Mouse (Mus musculus) left cerebral cortex, adult 9 months (tissue): ENCODE data around the gene F830045P16Rik.

Experiments
- DNase-seq, 2 experiments: peaks; one replicate each; pipeline ENCODE4 v3.0.0; 2022; ENCODE audit warnings: low spot score in 2 of 2

F830045P16Rik gene

DNA sequence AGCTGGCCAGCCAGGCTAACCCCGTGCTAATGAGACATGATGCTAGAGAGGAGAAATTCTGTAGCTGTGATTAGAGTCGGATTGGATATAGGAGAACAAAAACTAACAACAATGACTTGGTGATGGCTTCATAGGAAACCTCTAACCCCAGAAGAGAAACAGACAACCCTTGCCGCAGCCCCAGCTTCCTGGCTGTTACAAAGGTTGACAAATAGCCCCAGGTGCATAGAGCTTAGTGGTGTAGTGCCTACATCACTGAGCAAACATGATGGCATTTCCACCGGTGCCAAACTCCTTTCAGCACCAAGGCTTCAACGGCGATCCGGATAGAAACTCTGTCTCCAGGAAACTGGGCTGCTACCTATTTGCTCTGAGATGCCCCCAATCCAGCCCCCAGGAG, 9.2 kb upstream of the F830045P16Rik start:
- no peak for DNase-seq

DNA sequence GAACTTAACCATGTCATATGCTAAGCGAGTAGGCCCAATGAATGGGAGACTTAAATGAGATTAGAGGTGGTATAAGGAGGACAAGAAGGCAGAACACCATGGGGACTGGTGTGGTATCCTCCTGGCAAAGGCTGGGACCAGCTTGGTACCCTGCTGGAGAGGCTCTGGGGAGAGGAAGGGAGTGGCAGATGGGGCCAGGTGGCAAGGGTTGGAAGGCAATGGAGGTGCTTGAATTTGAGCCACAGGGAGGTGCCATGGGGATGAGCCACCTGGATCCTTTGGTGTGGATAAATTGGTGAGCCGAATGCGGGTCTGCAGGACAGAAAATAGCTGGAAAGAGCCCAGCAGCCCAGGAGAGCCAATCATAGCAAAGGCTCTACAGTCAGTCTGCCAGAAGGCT, 8.5 kb upstream of the F830045P16Rik start:
- no peak for DNase-seq

DNA sequence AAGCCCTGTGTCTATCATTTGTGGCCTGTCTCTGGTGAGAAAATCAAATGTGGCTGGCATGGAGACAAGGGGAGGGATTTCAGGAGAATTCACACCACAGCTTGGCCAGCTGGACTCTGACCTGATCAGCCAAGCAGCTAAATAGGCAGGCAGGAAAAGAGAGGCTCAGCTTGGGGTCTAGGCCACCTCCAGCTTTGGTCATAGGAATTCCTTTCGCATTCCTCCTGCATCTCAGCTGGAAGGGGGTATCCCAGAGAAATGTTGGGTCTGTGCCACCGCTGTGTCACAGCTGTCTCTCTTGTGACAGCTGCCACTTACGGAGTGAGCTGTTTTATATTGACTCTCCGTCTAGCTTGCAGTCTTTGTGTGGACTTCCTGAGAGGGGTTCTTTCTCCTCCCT, 8.0 kb upstream of the F830045P16Rik start:
- no peak for DNase-seq

DNA sequence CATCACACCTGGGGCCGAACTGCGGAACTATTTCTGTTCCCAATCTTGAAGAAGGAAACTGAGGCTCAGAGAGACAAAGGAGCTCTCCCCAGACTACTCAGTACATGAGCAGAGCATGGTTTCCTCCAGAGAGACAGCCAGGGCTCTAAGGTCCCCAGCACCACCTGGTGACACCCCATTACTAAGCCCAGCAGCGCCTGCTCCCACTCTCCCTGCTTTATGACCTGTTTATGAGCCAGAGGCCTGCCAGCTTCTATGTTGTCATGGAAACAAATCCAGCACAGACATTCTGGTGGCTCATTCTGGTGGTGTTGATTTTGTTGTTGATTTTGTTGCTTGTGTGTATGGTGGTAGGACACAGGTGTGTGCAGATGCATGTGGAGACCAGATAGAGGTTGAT, 3.6 kb upstream of the F830045P16Rik start:
- DNase-seq, result no peak

DNA sequence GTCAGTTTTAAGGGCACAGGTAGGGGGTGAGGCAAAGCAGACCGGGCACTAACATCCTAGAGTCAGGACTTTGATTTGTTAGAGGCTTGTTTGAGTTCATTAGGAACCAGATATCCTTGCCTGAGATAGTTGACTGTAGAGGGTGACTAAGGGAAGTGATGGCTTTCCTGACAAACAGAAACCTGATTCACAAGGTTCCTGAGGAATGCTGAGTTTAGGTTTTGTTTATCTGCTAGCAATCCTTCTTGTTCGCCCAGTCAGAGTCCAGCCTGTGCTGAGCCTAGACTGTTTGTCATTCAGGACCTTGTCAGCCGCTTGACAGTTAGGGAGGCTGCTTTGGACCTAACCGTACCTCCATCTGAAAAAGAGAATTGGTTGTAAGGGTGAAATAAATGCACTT, 2.8 kb upstream of the F830045P16Rik start:
- no peak for DNase-seq

DNA sequence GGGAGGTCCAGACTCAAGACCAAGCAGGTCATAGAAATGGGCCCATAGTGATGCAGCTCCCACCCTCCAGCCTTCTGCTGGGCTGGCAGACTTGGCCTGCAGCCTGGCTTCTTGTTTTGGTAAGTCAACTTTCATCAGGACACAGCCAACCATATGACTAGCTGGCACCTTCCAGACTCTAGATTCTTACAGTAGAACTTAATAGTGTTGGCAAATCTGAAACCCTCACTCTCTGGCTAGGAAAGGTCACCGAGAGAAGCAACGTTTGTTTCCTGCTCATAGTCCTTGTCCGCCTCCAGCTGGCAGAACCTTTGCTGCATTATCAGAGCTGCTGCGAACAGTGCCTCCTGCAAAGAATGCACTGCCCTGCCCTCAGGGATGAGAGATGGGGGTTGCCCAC, 1.5 kb upstream of the F830045P16Rik start:
- no peak for DNase-seq

DNA sequence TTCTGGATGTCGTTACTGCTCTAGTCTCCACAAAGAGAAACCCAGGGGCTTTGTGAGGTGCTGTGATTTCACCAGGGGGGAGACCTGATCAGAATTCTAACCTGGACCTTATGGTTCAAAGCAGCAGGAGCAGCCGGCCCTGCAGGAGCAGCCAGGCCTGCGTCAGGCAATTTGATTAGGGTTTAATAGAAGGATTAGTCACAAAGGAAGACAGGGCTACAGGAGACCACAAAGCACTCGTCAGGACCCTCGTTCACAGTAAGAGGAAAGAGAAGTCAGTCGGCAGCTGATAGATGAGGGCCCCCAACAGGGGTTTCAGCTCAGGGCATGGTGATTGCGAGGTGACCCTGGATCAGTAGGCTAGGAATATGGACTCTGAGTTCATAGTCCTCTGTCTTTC, 958 bp upstream of the F830045P16Rik start:
- DNase-seq, result no peak

DNA sequence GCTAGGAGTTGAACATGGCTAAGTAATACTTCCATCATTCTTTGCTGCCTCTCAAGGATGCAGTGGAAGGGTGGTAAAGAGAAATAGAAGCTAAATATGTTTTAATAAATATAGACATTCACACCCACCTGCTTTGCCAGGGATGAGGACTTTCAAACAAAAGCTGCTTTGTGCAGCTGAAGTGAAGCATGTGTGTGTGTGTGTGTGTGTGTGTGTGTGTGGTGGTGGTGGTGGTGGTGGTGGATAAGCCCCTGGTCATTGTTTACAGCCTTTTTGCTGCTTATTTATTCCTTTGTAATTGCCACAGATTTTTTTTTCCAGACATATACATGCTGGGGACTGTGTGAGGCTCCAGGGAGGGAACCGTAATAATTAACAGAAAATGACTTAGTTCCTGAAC, 524 bp upstream of the F830045P16Rik start:
- DNase-seq, result no peak

DNA sequence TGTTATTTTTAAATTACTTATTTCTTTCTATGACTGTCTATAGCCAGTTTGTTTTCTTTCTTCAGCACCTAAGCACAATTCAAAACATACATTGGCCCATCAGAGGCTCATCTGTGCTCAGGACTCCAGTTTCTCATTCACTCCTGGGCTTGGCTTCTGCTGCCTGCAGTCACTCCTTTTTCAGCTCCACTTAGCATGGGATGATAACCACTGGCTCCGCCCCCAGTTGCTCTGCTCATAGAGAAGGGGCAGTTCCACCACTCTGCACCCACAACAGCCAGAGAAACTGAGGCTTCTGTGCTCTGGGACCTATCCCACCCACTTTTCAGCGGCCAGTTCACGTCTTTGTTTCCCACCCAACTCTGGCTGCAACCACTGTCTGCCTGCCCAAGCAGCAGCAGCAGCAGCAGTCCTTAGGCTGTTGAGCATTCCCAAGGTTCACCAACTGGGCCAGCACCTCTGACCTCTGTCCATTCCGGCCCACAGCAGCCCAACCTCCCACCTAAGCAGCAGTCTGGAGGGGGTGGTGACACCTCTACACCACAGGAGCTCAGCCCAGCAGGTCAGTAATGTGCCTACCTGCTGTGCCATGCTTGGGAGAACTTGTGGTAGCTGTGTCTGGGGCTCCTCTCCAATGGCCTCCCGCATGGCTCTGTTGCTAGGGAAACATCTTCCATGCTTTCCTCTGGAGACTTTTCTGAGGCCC, 1.4 kb downstream of the F830045P16Rik start:
- no peak for DNase-seq

DNA sequence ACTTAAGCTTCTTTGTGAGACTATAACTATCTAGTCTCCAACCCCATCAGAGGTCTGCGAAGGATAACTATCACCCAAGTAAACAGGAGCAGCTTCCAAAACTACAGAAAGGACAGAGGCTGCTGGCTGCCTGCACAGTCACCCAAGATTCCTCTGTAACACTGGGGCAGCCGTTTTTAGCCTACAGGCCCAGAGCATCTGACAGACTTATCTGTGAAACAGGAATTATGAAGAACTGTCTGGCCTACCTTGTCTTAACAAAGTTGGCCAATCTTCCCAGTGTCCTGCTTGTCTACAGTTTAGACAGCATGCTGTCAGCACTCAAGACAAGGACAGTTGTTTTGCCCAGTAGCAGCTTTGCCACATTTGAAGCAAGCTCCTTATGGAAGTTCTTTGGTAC, 4.5 kb downstream of the F830045P16Rik start:
- DNase-seq, result no peak

DNA sequence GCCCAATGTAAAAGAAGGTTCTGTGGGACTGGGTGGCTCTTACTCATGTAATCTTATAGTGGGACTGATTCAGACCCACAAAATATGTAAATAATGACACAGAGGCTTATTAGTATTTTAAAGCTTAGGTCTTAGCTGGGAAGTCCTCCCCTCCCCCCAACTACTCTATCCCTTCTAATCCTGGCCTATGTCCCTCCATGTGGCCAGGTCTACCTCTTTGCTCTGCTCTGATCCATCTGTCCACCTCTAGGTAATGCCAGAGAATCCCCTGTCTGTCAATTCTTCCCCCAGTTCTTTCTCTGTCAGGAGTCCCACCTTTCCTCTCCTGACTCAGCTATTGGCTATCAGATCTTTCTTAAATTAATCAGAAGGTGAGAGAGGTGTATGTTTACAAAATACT, 5.3 kb downstream of the F830045P16Rik start:
- no peak for DNase-seq

DNA sequence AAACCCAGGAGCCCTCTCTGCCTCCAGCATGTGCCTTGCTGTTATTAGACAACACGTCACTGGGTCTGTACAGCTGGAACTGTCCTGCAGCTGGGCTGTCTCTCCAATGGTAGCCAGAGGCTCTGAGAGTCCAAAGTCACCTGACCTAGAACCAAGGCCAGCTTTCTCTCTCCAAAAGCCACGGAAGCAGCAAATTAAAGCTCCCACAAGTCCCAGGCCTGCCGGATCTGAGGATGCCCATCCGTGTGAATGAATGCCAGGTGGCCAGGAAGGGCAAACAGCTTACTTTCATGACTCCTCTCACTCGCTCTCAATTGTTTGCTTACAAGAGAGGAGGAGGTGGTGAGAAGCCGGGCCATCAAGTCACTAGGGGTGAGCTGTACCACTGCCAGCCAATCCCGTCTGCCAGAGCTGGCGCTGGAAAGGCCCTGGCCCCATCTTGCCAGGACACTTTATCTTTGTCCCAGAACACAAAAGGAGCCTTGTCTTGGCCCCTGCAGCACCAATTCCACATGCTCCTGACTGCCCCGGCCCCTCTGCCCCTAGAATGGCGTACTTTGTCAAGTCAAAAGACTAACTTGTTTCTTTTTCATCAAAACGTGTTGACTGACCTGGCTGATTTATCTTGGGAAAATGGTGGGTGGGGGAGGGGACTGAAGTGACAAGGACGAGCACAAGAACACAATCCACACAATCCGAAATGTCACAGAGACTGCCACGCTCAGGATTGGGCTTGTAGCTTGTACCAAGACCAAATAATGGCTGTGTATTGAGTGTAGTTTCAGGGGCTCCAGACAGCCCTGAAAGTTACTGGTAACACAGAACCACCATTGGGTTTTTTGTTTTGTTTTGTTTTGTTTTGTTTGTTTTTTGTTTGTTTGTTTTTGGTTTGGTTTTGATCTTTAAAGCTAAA, 6.8 kb downstream of the F830045P16Rik start:
- peak in 1 of 2 experiments; percentile 55 for DNase-seq

DNA sequence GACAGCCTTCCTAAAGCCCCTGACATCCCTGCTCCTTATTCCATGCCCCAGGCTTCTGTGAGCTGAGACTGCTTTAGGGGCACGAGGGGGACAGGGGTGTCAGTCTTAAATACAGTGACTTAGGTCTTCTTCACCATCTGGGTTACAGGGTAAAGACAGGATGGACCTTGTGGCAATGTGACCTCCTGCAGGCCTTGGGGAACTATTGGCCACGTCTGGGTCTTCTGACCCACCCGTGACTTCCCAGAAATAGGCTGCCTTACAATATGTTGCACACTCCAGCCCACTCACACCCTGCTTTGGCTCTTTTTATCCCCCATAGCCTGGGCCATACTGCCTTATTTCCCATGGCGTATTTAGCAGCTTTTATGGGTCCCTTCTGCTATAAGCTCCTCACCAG, 8.5 kb downstream of the F830045P16Rik start:
- no peak for DNase-seq

DNA sequence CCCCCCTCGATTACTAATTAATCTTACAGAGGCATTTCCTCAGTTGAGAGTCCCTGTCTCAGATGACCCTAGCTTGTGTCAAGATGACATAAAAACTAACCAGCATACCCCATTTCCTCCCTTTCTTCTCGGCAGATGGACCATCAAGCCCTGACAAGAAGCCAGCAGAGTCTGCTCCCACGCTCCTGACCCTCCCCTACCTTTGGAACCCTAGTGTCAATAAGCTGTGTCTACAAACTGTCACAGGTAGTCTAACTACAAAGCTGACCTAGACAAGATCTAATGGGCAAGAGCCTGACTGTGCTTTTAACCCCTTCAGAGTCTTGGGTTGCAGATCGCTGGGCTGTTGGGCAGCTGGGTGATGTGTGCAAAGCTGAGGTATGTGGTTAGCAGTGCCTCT, 10.1 kb downstream of the F830045P16Rik start:
- no peak for DNase-seq

DNA sequence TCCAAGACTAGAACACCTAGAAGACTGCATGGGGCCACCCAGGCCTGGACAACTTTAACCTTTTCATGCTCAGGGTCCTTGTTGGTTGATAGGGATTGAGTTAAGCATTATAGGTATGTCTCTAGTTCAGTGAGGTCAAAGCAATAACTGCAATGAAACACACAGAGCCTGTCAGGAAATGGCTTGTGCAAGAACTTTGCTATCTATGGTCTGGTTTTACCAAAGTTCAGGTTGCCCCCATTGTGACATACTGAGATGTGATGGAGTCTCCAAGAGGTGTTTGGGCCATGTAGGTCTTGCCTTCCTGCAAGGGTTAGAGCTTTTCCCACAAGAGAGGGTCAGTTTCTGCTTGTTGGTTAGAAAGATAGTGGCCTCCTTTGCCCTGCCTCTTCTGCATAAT, 10.8 kb downstream of the F830045P16Rik start:
- no peak for DNase-seq

DNA sequence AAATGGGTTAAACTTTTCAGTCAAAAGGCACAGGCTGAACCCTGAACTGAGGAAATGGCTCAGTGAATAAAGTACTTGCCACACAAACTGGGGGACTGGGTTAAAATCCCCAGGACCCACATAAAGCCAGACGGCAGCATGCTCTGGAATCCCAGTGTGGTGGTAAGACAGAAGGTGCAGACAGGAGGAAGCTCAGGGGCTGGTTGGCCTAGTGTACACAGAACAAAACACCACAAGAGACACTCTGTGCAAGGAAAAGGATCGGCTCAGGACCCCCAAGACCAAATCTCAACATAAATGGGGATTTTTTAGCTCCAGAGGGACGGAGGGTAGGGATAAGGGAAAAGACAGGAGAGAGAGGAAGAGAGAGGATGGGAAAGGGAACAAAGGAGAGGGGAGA, 17.9 kb downstream of the F830045P16Rik start:
- no peak for DNase-seq

DNA sequence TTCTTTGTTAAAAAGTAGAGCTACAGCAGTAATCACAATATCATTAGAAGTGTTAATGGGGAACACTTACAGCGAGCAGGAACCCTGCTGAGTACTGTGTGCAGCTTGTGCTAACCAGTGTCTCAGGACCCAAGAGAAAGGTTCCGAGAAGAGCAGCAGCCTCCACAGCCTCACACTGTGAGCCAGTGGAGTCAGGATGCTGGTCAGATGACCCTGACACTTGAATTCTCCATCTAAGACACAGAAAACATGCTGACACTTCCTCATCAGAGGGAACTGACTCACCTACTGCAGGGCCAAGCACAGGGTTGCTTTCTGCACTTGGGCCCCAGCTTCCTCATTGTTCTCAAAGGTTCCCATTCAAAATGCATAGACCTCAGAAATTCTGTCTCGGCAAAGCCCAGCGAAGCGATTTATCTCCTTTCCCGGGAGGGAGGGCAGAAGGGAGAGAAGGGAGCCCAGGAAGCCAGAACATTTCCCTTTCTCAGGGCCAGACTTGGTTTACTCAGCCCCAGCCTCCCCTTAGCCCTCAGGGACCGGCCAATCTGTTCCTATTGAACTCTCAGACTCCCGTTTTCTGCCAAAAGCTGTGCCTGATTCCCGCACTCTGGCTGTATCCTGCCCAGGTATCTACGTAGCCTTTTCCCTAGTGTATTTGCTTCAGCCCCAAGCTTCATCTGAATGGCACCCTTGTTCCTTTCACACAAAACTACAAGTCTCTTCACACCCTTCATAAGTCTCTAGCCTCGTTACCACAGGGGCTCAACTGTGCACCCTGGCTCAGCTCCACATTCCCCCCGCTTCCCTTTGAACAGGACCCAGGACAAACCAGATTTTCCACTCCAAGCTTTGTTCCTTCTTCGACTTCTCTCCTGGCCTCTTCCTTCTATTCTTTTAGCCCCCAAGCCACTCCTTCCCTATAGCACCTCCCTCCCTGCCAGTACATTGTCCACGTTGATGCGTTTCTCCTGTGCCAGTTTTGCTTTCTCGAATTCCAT, 21.2 kb downstream of the F830045P16Rik start:
- DNase-seq, result no peak

DNA sequence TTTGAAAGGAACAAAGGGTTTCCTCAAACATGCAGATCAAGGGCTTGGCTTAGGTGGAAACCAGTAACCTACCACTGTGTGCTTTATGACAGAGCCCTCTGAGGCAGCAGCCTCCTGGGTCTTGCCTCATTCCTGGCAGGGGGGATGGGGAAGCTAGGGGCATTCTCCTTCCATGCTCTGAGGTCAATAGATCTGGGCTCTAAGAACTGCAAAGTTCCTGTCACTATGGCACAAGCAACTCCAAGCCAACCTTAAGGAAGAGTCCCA, 22.1 kb downstream of the F830045P16Rik start:
- DNase-seq, result no peak

DNA sequence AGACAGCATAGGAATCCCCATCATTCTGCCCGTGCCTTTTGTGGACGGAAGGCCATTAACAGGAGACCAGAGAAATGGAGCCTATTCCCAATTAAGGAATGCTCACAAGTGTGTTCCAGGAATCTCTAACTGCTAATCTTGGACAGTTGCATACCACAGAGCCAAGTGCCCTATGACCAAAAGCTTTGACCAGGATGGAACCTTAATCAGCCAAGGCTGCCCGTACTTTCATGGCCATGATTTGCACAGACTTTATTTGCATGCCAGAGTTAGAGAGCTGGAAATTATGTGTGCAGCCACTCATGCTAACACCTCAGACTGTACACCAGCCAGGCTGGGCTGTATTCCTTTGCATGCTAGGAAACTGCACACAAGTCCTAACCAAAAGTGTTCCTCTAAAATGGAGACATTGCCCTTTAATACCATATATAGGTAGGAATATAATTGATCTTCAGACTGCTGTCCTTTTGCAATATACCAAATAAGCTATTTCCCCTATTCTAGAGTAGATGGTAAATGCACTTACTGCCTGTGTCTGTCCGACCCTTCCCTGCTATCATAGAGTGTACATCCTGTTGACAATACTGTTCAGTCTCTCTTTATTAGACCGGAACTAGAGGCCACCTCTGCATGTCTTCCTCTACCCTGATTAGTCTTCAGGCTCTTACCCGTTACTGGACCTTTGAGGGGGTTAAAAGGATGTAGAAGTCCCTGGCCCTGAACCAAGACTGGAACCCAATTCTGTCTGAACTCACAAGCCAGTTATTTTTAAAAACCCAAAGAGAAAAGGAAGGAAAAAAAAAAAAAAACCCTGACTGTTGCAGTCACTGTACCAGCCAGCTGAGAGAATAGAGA, 22.6 kb downstream of the F830045P16Rik start:
- DNase-seq, result no peak

DNA sequence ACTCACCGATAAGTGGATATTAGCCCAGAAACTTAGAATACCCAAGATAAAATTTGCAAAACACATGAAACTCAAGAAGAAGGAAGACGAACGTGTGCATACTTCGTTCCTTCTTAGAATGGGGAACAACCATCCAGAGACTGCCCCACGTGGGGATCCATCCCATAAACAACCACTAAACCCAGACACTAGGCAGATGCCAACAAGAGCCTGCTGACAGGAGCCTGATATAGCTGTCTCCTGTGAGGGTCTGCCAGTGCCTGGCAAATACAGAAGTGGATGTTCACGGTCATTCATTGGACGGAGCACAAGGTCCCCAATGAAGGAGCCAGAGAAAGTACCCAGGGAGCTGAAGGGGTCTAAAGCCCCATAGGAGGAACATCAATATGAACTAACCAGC, 24.3 kb downstream of the F830045P16Rik start:
- DNase-seq, result peak in 1 of 2 experiments; percentile 34

DNA sequence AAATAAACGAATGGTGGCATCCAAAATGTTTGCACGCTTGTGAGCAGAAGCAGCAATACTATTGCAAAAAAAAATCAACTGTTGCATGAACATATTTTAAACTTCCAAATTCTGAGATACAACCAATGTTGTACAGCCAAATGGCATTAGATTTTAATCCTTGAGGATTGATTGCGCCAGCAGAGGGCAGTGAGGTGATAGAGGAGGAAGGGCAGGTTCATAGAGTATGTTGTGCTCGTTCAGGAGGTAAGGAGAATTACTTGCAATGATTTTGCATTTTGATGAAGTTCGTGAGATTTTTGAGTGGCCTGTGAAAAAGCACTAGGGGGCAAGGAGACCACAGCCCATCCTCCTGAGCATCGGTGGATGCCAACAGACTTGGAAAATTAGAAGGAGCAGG, 33.8 kb downstream of the F830045P16Rik start:
- DNase-seq, result peak in 1 of 2 experiments; percentile 76
